Mouse (Mus musculus): Measurements from ENCODE around the gene Uaca. TPM values are rescaled to one million over a fixed set of nuclear protein-coding genes. Genes with fewer than 3 reads are reported as not detected.

Uaca gene
- total RNA-seq, 2 experiments from 2014 or later = 0.76 to 2.1 TPM

GRCm38 (mm10) chr9:60921287-60921686 lies 126.9 kb downstream of the Uaca start:
- ATAC-seq (replicated peaks; ENCODE audit: low FRiP score, poor library complexity, severe bottlenecking) = no peak

- no peak for ATAC-seq (replicated peaks; ENCODE audit: low FRiP score, poor library complexity, severe bottlenecking)
Measured at GRCm38 (mm10) chr9:60921831-60922230, 127.5 kb downstream of the Uaca start.

DNA sequence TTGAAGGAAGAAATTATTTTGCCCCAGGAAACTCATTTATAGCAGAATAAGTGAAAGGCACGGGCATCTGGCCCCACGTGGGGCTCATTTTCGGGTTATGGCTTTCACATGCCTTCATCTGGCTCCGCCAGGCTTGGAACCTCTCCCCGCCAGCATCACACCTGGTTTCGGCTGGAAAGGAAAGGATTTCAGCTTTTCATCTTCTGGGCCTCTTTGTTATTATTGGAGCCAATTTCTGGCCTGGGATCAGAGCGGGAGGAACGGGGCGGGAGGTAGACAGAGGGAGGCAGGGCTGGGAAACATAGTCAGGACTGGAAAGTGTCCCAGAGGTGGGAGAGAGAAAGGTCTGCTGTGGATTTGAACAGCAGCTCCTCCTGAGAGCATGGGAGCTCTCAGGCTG lies 132.0 kb downstream of the Uaca start:
- ATAC-seq (replicated peaks; ENCODE audit: low FRiP score, poor library complexity, severe bottlenecking) = no peak

GRCm38 (mm10) chr9:60929290-60929983 lies 135.1 kb downstream of the Uaca start:
- no peak for ATAC-seq (replicated peaks; ENCODE audit: low FRiP score, poor library complexity, severe bottlenecking)

Other genes with a start within 250 kb of the Uaca start
- gene Lrrc49, start 106.4 kb upstream of the Uaca start, total RNA-seq (2015; ENCODE audit: low replicate concordance) = 9.6 TPM in 1 of 2 replicates, not detected in the other
- gene Lrrc49, start 106.4 kb upstream of the Uaca start, total RNA-seq (2017; ENCODE audit: low replicate concordance) = not detected in 2 replicates
- gene Larp6, start 81.6 kb upstream of the Uaca start, total RNA-seq (2015; ENCODE audit: low replicate concordance) = 1.3 TPM in 1 of 2 replicates, not detected in the other
- not detected in 2 replicates for gene Larp6, start 81.6 kb upstream of the Uaca start, total RNA-seq (2017; ENCODE audit: low replicate concordance)

All from erythroid progenitor cell, adult 5-6 weeks (primary cell).